Mouse (Mus musculus): ENCODE data around the gene Dnajb5. TPM values are rescaled to one million over a fixed set of nuclear protein-coding genes. Genes with fewer than 3 reads are reported as not detected.

Gene Dnajb5
- total RNA-seq (2021) = 10 to 100 TPM; 82.4 to 91.9 TPM

GRCm38 (mm10) chr4:42949676-42950051 lies at the start of gene Dnajb5:
TSS of gene Dnajb5 (plus strand) at chr4:42949814.
- peak; percentile 99 for DNase-seq

- no peak for DNase-seq
Observed at GRCm38 (mm10) chr4:42900878-42901277, 48.7 kb upstream of the Dnajb5 start.

- peak; percentile 28 for DNase-seq
Observed at GRCm38 (mm10) chr4:42902174-42902573, 47.4 kb upstream of the Dnajb5 start.

GRCm38 (mm10) chr4:42902730-42903129 lies 46.9 kb upstream of the Dnajb5 start:
- DNase-seq = no peak

- DNase-seq = no peak
Observed at GRCm38 (mm10) chr4:42903942-42904341, 45.7 kb upstream of the Dnajb5 start.

GRCm38 (mm10) chr4:42904523-42904922 lies 45.1 kb upstream of the Dnajb5 start:
- DNase-seq = no peak

GRCm38 (mm10) chr4:42904966-42905365 lies 44.6 kb upstream of the Dnajb5 start:
- no peak for DNase-seq

- no peak for DNase-seq
Observed at GRCm38 (mm10) chr4:42913391-42913790, 36.2 kb upstream of the Dnajb5 start.

- DNase-seq = no peak
Observed at GRCm38 (mm10) chr4:42915311-42915710, 34.3 kb upstream of the Dnajb5 start.

GRCm38 (mm10) chr4:42915966-42916365 lies 33.6 kb upstream of the Dnajb5 start:
- DNase-seq = no peak

GRCm38 (mm10) chr4:42916617-42917401 lies 32.8 kb upstream of the Dnajb5 start, which contains the start of gene Phf24:
TSS of gene Phf24 (plus strand) at chr4:42916660.
- peak; percentile 52 for DNase-seq

- peak; percentile 22 for DNase-seq
Observed at GRCm38 (mm10) chr4:42917402-42917774, 32.2 kb upstream of the Dnajb5 start.

GRCm38 (mm10) chr4:42920726-42921125 lies 28.9 kb upstream of the Dnajb5 start:
- DNase-seq = peak; percentile 2

GRCm38 (mm10) chr4:42921536-42921935 lies 28.1 kb upstream of the Dnajb5 start:
- DNase-seq = peak; percentile 1

- DNase-seq = peak; percentile 0
Observed at GRCm38 (mm10) chr4:42922056-42922455, 27.6 kb upstream of the Dnajb5 start.

- DNase-seq = peak; percentile 2
Observed at GRCm38 (mm10) chr4:42922461-42922860, 27.2 kb upstream of the Dnajb5 start.

GRCm38 (mm10) chr4:42924095-42924710 lies 25.4 kb upstream of the Dnajb5 start:
- peak; percentile 1 for DNase-seq

GRCm38 (mm10) chr4:42928209-42928608 lies 21.4 kb upstream of the Dnajb5 start:
- peak; percentile 3 for DNase-seq

GRCm38 (mm10) chr4:42928952-42929351 lies 20.7 kb upstream of the Dnajb5 start:
- peak; percentile 3 for DNase-seq

- DNase-seq = peak; percentile 34
Observed at GRCm38 (mm10) chr4:42932229-42932969, 17.2 kb upstream of the Dnajb5 start.

- DNase-seq = peak; percentile 83
Observed at GRCm38 (mm10) chr4:42933630-42934029, 16.0 kb upstream of the Dnajb5 start.

- DNase-seq = no peak
Observed at GRCm38 (mm10) chr4:42941396-42941795, 8.2 kb upstream of the Dnajb5 start.

GRCm38 (mm10) chr4:42943341-42943740 lies 6.3 kb upstream of the Dnajb5 start:
- DNase-seq = no peak

All from heart, postnatal 4 days (tissue).